Mouse (Mus musculus) stomach, postnatal 0 days (tissue): Measurements from ENCODE around the gene Cd24a. TPM values are rescaled to one million over a fixed set of nuclear protein-coding genes. Genes with fewer than 3 reads are reported as not detected.

Experiments used
- ATAC-seq: fragments of 200-750 bp; cut with Nextera tagmentation; 2 replicates; pipeline ENCODE4 v1.8.0; 2017; ENCODE audit not compliant: low FRiP score, low TSS enrichment
- DNase-seq: peaks from one replicate; pipeline ENCODE4 v3.0.0-alpha.2; 2016; ENCODE audit warnings: low spot score
- H3K27ac ChIP-seq: fragments of 300-500 bp; sonication (generic); replicated peaks from 2 replicates; pipeline ENCODE4 v1.5.1; 2014; ENCODE audit warnings: mild to moderate bottlenecking, control low read depth
- H3K27me3 ChIP-seq: fragments of 300-500 bp; sonication (generic); 2 replicates; pipeline ENCODE4 v1.6.1; 2014; ENCODE audit warnings: low read length; ENCODE audit not compliant: control insufficient read depth, insufficient read depth
- H3K36me3 ChIP-seq: fragments of 300-500 bp; sonication (generic); 2 replicates; pipeline ENCODE4 v1.6.1; 2014; ENCODE audit warnings: low read length, mixed read lengths; ENCODE audit not compliant: control insufficient read depth, insufficient read depth
- H3K4me1 ChIP-seq: fragments of 300-500 bp; sonication (generic); replicated peaks from 2 replicates; pipeline ENCODE4 v1.6.1; 2014; ENCODE audit warnings: antibody characterized with exemption; ENCODE audit not compliant: control insufficient read depth, insufficient read depth
- H3K4me2 ChIP-seq: fragments of 300-500 bp; sonication (generic); replicated peaks from 2 replicates; pipeline ENCODE4 v1.6.1; 2014; ENCODE audit warnings: low read depth, mild to moderate bottlenecking, control low read depth, moderate library complexity
- H3K4me3 ChIP-seq: fragments of 300-500 bp; sonication (generic); 2 replicates; pipeline ENCODE4 v1.5.1; 2014; ENCODE audit warnings: low read depth, low read length, control low read depth
- H3K9ac ChIP-seq: fragments of 300-500 bp; sonication (generic); 2 replicates; pipeline ENCODE4 v1.6.1; 2014; ENCODE audit warnings: mild to moderate bottlenecking, low read length, control low read depth, mixed read lengths
- H3K9me3 ChIP-seq: fragments of 300-500 bp; sonication (generic); 2 replicates; pipeline ENCODE4 v1.6.1; 2016; ENCODE audit warnings: low read length; ENCODE audit not compliant: control insufficient read depth
- CTCF ChIP-seq: IDR thresholded peaks from 2 replicates; pipeline ENCODE4 v1.5.1; 2016; ENCODE audit warnings: antibody characterized with exemption, low read depth, mild to moderate bottlenecking, moderate library complexity
- EP300 ChIP-seq: optimal IDR thresholded peaks from 2 replicates; pipeline ENCODE3; 2016; ENCODE audit warnings: antibody characterized with exemption
- WGBS: fragments of 180-500 bp; shearing (Covaris S2); extraction: QIAGEN DNeasy Blood & Tissue Kit; methylation state at CpG from one replicate; pipeline ENCODE4 v1.1.7; 2014; 5-methylcytosine and 5-hydroxymethylcytosine counted together
- polyA plus RNA-seq: library from polyadenylated mRNA; unstranded; fragments of >200 nt; fragmentation: Nextera tagmentation; extraction: Ambion mirVana; gene quantifications from 2 replicates; pipeline ENCODE4 v1.2.1, GENCODE M21; 2015

Cd24a gene
- polyA plus RNA-seq, 1 experiment from 2014 or later = 397 TPM

DNA sequence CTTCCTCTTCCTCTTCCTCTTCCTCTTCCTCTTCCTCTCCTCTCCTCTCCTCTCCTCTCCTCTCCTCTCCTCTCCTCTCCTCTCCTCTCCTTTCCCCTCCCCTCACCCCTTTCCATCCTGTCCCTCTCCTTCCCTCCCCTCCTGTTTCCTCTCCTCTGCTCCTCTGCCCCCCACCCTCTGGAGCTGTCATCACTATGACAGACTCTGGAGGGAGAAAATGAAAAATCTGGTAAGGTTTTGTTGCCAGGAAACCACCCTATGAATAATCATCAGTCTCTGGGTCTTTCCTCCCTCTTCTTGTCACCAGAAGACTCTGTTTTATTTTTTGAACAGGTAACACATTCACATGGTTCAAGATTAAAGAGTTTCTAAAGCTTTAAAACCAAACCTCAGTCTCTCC lies 53.0 kb downstream of the Cd24a start:
- H3K4me2 ChIP-seq = no peak overlapping the region
- H3K4me1 ChIP-seq = no peaks in the 10 kb centered on the region
- H3K36me3 ChIP-seq = no peaks in the 10 kb centered on the region
- H3K27ac ChIP-seq = no peak overlapping the region
- DNase-seq (no peak), ATAC-seq (no peak)
- no peaks in the 10 kb centered on the region for H3K27me3 ChIP-seq
- no peak overlapping the region for H3K4me3 ChIP-seq
- 0 out of 2 replicates have a peak, but pooled peaks cover 2% of the 10 kb centered on the region for H3K9me3 ChIP-seq
- no peak overlapping the region for H3K9ac ChIP-seq
- no peak for TF ChIP-seq EP300
- TF ChIP-seq CTCF = no peak

DNA sequence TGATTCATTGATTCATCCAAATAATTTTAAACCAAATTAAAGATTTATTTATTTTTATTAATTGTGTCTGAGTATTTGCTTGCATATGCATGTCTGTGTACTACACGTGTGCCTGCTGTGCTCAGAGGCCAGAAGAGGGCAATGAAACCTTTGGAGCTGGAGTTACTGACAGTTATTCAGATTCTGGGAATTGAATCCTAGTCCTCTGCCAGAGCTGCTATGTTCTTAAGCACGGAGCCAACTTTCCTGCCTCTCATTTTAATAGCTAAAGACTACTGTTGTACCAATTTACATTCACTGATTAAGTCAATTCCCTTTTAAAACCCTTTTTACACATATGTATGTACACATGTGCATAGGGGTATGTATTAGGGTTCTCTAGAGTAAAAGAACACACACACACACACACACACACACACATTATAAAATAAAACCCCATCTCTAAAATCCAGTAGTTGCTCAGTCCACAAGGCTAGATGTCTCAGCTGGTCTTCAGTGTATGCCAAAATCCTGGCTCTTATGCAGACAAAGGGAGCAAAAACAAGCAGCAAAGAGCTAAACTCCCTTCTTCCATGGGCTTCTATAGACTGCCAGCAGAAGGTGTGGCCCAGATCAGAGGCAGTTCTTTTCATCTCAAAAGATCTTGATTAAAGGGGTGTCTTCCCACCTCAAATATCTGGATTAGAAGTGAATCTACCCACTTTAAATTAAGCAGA lies 53.7 kb downstream of the Cd24a start:
- Histone ChIP-seq H3K4me1 (no peaks in the 10 kb centered on the region), H3K27me3 (no peaks in the 10 kb centered on the region), H3K4me2 (no peak overlapping the region), H3K9ac (no peak overlapping the region), H3K27ac (no peak overlapping the region), H3K9me3 (0 out of 2 replicates have a peak, but pooled peaks cover 2% of the 10 kb centered on the region), H3K4me3 (no peak overlapping the region), H3K36me3 (no peaks in the 10 kb centered on the region)
- DNase-seq (no peak), ATAC-seq (no peak)
- no peak for TF ChIP-seq EP300
- TF ChIP-seq CTCF = no peak
- 64% methylated on average over 2 of the region's 2 CpGs for WGBS

DNA sequence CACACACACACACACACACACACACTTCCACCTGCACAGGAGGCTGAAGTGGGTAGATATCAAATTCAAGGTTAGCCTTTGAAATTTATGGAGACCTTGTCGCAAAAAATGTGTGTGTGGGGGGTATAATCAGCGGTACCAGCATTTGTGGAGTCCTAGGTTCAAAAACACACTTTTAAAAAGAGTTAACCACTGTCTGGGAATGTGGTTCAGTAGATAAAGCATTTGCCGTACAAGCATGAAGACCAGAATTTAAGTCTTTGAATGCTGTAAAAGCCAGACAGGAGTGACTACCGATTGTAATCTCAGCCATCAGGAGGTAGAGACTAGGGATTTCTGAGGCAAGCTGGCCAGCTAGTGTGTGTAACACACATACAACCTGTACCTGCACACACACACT lies 55.0 kb downstream of the Cd24a start:
- WGBS = 90% methylated on average over 4 of the region's 4 CpGs
- ATAC-seq (no peak), DNase-seq (no peak)
- no peaks in the 10 kb centered on the region for H3K9me3 ChIP-seq
- H3K27me3 ChIP-seq = no peaks in the 10 kb centered on the region
- no peaks in the 10 kb centered on the region for H3K36me3 ChIP-seq
- no peak overlapping the region for H3K9ac ChIP-seq
- H3K4me1 ChIP-seq = no peaks in the 10 kb centered on the region
- TF ChIP-seq EP300 (no peak), CTCF (no peak)
- no peak overlapping the region for H3K4me3 ChIP-seq
- no peak overlapping the region for H3K4me2 ChIP-seq
- no peak overlapping the region for H3K27ac ChIP-seq

Other genes with a start within 250 kb of the Cd24a start
- 0.61 and 0.97 TPM in 2 replicates for gene Bend3, start 99.5 kb upstream of the Cd24a start, polyA plus RNA-seq
- gene Gm9803, start 54.2 kb upstream of the Cd24a start, polyA plus RNA-seq = 14.3 and 14.8 TPM in 2 replicates
- gene 1700021F05Rik, start 37.3 kb upstream of the Cd24a start, polyA plus RNA-seq = 47.0 and 48.9 TPM in 2 replicates